Mouse (Mus musculus) limb, embryonic 14.5 days (tissue): Measurements from ENCODE around the gene Nudcd3. TPM values are rescaled to one million over a fixed set of nuclear protein-coding genes. Genes with fewer than 3 reads are reported as not detected.

Experiments
- ATAC-seq: fragments of 200-750 bp; cut with Nextera tagmentation; 2 replicates; pipeline ENCODE4 v1.8.0; 2017; ENCODE audit warnings: low read depth, moderate number of reproducible peaks, moderate TSS enrichment; ENCODE audit not compliant: low FRiP score
- DNase-seq: peaks from one replicate; pipeline ENCODE4 v3.0.0-alpha.2; 2015; ENCODE audit warnings: low spot score
- H3K27ac ChIP-seq: fragments of 300-500 bp; sonication (generic); replicated peaks from 2 replicates; pipeline ENCODE4 v1.5.1; 2014; ENCODE audit warnings: low read depth, mild to moderate bottlenecking, low read length, moderate library complexity, mixed read lengths
- H3K27me3 ChIP-seq: fragments of 300-500 bp; sonication (generic); 2 replicates; pipeline ENCODE4 v1.6.1; 2014; ENCODE audit warnings: low read length, mixed read lengths; ENCODE audit not compliant: control insufficient read depth, insufficient read depth
- H3K36me3 ChIP-seq: fragments of 300-500 bp; sonication (generic); 2 replicates; pipeline ENCODE4 v1.6.1; 2014; ENCODE audit warnings: mild to moderate bottlenecking, low read length, moderate library complexity, mixed read lengths; ENCODE audit not compliant: control insufficient read depth, insufficient read depth
- H3K4me1 ChIP-seq: fragments of 300-500 bp; sonication (generic); 2 replicates; pipeline ENCODE4 v1.6.1; 2014; ENCODE audit warnings: antibody characterized with exemption, low read length, mixed read lengths; ENCODE audit not compliant: control insufficient read depth, insufficient read depth
- H3K4me2 ChIP-seq: fragments of 300-500 bp; sonication (generic); replicated peaks from 2 replicates; pipeline ENCODE4 v1.6.1; 2014; ENCODE audit warnings: low read depth, mild to moderate bottlenecking, low read length, moderate library complexity; ENCODE audit not compliant: severe bottlenecking
- H3K4me3 ChIP-seq: fragments of 300-500 bp; sonication (generic); replicated peaks from 2 replicates; pipeline ENCODE4 v1.5.1; 2014; ENCODE audit warnings: low read length
- H3K9ac ChIP-seq: fragments of 300-500 bp; sonication (generic); 2 replicates; pipeline ENCODE4 v1.6.1; 2014; ENCODE audit warnings: mild to moderate bottlenecking, low read depth, low read length, moderate library complexity; ENCODE audit not compliant: severe bottlenecking
- H3K9me3 ChIP-seq: fragments of 300-500 bp; sonication (generic); 2 replicates; pipeline ENCODE4 v1.6.1; 2016; ENCODE audit warnings: low read length; ENCODE audit not compliant: control insufficient read depth
- POLR2A ChIP-seq: fragments of 200-500 bp; IDR thresholded peaks from 2 replicates; pipeline ENCODE4 v1.8.0; 2012; ENCODE audit warnings: inconsistent platforms, mild to moderate bottlenecking, moderate library complexity, borderline replicate concordance; ENCODE audit not compliant: insufficient read depth, insufficient read length; ENCODE audit errors: extremely low read depth
- WGBS: fragments of 180-500 bp; shearing (Covaris S2); extraction: QIAGEN DNeasy Blood & Tissue Kit; methylation state at CpG from one replicate; pipeline ENCODE4 v1.1.7; 2014; 5-methylcytosine and 5-hydroxymethylcytosine counted together
- polyA plus RNA-seq, 2 experiments: library from polyadenylated mRNA; depleted of rRNA in 1 of 2; stranded (reverse) in 1 of 2; unstranded in 1 of 2; fragments of >200 nt; fragmentation: Nextera tagmentation in 1 of 2; extraction: Ambion mirVana in 1 of 2; gene quantifications; 2 replicates each; pipeline versions ENCODE4 v1.2.1 to v1.2.3; 2012 to 2014

Nudcd3 gene
- polyA plus RNA-seq, 2 experiments, result 32.1 to 45.9 TPM

DNA sequence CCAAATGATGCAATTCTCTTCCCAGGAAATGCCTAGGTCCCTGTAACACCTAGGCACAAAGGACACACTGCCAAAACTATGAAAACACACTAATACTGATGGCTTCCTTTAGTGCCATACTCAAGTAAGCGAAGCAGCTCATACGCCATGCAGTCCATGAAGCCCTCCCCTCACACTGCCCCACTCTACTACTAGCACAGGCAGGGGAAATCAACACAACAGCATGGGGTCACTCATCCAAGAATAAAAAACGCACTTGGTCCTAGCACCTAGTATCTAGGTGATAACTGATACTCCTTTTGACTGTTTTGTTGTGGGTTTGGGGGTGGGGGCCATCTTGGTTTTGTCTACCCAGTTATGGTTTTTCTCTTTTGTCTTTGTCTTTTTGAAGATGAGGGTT, 12.8 kb downstream of the Nudcd3 start:
- Histone ChIP-seq H3K36me3 (peaks cover 20% of the 10 kb centered on the region), H3K4me1 (peaks cover 9% of the 10 kb centered on the region; the same call in 1 of the 2 replicates), H3K4me3 (no peak overlapping the region), H3K9ac (no peak overlapping the region), H3K27me3 (no peaks in the 10 kb centered on the region), H3K27ac (no peak overlapping the region), H3K4me2 (no peak overlapping the region), H3K9me3 (no peaks in the 10 kb centered on the region)
- 81% methylated on average over 3 of the region's 3 CpGs for WGBS
- no peak for DNase-seq
- TF ChIP-seq POLR2A, result no peak
- no peak for ATAC-seq

GRCm38 (mm10) chr11:6184202-6184935, 15.8 kb downstream of the Nudcd3 start:
- DNase-seq (no peak), ATAC-seq (no peak)
- Histone ChIP-seq H3K36me3 (0 out of 2 replicates have a peak, but pooled peaks cover 4% of the 10 kb centered on the region), H3K4me2 (no peak overlapping the region), H3K4me3 (no peak overlapping the region), H3K9me3 (no peaks in the 10 kb centered on the region), H3K27ac (no peak overlapping the region), H3K4me1 (peaks cover 9% of the 10 kb centered on the region; the same call in 1 of the 2 replicates), H3K9ac (no peak overlapping the region), H3K27me3 (no peaks in the 10 kb centered on the region)
- WGBS, result 57% methylated on average over 11 of the region's 11 CpGs
- TF ChIP-seq POLR2A, result no peak

- no peak for DNase-seq
- no peak overlapping the region for H3K9ac ChIP-seq
- no peaks in the 10 kb centered on the region for H3K27me3 ChIP-seq
- WGBS, result 88% methylated on average over 2 of the region's 2 CpGs
- no peak for ATAC-seq
- H3K4me2 ChIP-seq, result no peak overlapping the region
- TF ChIP-seq POLR2A, result no peak
- H3K4me1 ChIP-seq, result peaks cover 17% of the 10 kb centered on the region
- no peak overlapping the region for H3K27ac ChIP-seq
- 0 out of 2 replicates have a peak, but pooled peaks cover 4% of the 10 kb centered on the region for H3K36me3 ChIP-seq
- H3K9me3 ChIP-seq, result no peaks in the 10 kb centered on the region
- no peak overlapping the region for H3K4me3 ChIP-seq
Measured at GRCm38 (mm10) chr11:6183246-6183645, 17.0 kb downstream of the Nudcd3 start.

DNA sequence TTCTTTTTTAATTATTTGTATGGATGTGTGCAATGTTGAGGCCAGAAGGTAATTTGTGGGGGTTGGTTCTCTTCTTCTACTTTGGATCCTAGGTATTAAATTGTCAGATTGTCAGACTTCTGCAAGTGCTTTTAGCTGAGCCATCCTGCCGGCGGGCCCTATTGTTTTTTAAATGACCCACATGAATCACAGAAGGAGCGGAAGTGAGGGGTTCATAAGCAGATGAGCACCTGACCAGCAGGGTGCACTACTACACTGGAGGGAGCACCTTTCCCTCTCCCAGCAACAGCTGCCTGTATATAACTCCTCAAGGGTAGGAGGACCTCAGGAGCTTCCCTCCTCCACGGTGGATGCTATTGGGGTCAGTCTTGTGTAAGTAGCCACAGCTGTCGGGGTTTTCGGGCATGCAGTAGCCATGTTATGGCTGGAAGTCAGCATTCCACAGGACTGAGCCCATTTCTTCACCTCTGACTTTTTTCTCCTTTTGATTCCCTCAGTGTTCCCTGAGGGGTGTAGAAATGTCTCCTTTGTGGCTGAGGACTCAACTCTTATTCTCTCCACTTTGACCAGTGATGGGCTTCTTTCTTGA, 19.3 kb downstream of the Nudcd3 start:
- ATAC-seq, result no peak
- H3K9ac ChIP-seq, result no peak overlapping the region
- no peak for TF ChIP-seq POLR2A
- H3K9me3 ChIP-seq, result no peaks in the 10 kb centered on the region
- H3K4me1 ChIP-seq, result peaks cover 18% of the 10 kb centered on the region
- H3K36me3 ChIP-seq, result no peaks in the 10 kb centered on the region
- no peak overlapping the region for H3K4me2 ChIP-seq
- DNase-seq, result no peak
- H3K4me3 ChIP-seq, result no peak overlapping the region
- no peaks in the 10 kb centered on the region for H3K27me3 ChIP-seq
- WGBS, result 62% methylated on average over 6 of the region's 6 CpGs
- H3K27ac ChIP-seq, result no peak overlapping the region

GRCm38 (mm10) chr11:6179194-6179593, 21.0 kb downstream of the Nudcd3 start:
- no peak for TF ChIP-seq POLR2A
- Histone ChIP-seq H3K27me3 (no peaks in the 10 kb centered on the region), H3K4me3 (no peak overlapping the region), H3K9me3 (no peaks in the 10 kb centered on the region), H3K36me3 (no peaks in the 10 kb centered on the region), H3K27ac (no peak overlapping the region), H3K9ac (0 out of 2 replicates have a peak overlapping the region, but pooled peaks have one; percentile 14), H3K4me1 (peaks cover 13% of the 10 kb centered on the region), H3K4me2 (no peak overlapping the region)
- WGBS, result 27% methylated on average over 8 of the region's 8 CpGs
- ATAC-seq, result no peak
- DNase-seq, result no peak
